Mouse (Mus musculus): Measurements from ENCODE around the gene Enpp1. TPM values are rescaled to one million over a fixed set of nuclear protein-coding genes. Genes with fewer than 3 reads are reported as not detected.

Enpp1 gene
- polyA plus RNA-seq, 1 experiment from 2014 or later, result 1.2 TPM

DNA sequence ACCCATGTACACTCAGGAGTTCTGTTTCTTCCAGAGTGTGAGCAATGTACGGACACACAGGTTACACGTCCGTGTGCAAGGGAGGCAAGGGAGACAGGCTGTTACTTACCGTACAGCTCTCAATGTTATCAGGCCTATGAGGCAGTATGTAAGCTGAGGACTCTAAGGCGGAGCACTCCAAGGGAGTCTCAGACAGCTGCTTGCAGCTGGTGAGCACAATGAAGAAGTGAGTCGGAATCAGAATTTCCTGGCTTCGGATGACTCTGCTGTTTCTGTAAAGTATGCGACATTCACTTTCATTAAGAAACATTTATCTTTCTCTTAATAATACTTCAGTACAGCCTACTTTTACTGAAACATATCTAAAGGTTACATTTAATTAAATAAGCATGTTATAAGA, 66.8 kb downstream of the Enpp1 start:
- Histone ChIP-seq H3K9me3 (ENCODE audit: control insufficient read depth, low read length) (no peaks in the 10 kb centered on the region), H3K4me1 (ENCODE audit: control insufficient read depth, insufficient read depth, low read length) (no peaks in the 10 kb centered on the region), H3K36me3 (ENCODE audit: control insufficient read depth, insufficient read depth, low read length) (no peaks in the 10 kb centered on the region), H3K27me3 (ENCODE audit: control insufficient read depth, insufficient read depth, low read length) (no peaks in the 10 kb centered on the region), H3K27ac (ENCODE audit: low read depth, low read length) (no peak overlapping the region), H3K9ac (ENCODE audit: low read length) (no peak overlapping the region), H3K4me2 (no peak overlapping the region), H3K4me3 (ENCODE audit: low read depth, low read length) (no peak overlapping the region)
- no peak for DNase-seq (ENCODE audit: low spot score, missing footprints)
- 94% methylated on average over 8 of the region's 8 CpGs for WGBS
- no peak for ATAC-seq (ENCODE audit: low FRiP score)

DNA sequence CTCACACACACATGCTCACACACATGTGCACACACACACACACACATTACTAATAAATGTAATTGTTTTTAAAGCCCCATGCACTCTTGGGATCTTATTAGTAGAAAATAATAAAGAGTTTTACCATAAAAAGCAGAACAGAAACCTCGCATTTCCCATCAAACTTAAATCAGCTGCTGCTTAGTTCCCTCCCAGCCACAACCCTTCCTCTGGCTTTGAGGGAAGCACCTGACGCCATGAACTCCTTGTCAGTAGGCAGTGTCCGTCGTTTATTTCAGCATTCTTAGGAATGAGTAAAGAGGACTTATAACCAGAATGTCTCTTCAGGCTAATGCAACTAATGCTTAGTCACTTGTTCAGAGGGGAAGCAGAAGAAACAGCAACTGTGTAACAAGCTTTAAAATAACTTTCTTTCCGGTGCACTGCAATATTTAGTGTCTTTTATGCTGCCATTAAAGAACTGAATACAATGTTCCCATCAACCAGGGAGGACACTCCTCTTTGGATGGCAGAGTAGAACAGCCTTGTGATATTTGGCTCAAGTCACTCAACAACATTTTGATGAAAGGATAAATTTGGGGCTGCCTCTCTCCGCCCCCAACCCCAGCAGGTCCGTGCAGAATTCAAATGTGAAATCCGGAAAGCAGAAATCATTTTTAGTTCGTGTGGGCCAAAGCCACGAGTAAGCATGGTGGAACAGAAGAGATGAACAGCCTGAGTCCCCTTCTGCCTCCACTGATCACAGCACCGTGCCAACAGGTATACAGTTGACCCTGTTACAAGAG, 69.0 kb downstream of the Enpp1 start:
- Histone ChIP-seq H3K27me3 (ENCODE audit: control insufficient read depth, insufficient read depth, low read length) (no peaks in the 10 kb centered on the region), H3K36me3 (ENCODE audit: control insufficient read depth, insufficient read depth, low read length) (no peaks in the 10 kb centered on the region), H3K4me3 (ENCODE audit: low read depth, low read length) (no peak overlapping the region), H3K27ac (ENCODE audit: low read depth, low read length) (no peak overlapping the region), H3K4me2 (no peak overlapping the region), H3K4me1 (ENCODE audit: control insufficient read depth, insufficient read depth, low read length) (no peaks in the 10 kb centered on the region; the same call in 1 of the 2 replicates), H3K9me3 (ENCODE audit: control insufficient read depth, low read length) (no peaks in the 10 kb centered on the region), H3K9ac (ENCODE audit: low read length) (no peak overlapping the region)
- peak; percentile 51 for DNase-seq (ENCODE audit: low spot score, missing footprints)
- ATAC-seq (ENCODE audit: low FRiP score), result no peak
- 89% methylated on average over 11 of the region's 11 CpGs for WGBS

DNA sequence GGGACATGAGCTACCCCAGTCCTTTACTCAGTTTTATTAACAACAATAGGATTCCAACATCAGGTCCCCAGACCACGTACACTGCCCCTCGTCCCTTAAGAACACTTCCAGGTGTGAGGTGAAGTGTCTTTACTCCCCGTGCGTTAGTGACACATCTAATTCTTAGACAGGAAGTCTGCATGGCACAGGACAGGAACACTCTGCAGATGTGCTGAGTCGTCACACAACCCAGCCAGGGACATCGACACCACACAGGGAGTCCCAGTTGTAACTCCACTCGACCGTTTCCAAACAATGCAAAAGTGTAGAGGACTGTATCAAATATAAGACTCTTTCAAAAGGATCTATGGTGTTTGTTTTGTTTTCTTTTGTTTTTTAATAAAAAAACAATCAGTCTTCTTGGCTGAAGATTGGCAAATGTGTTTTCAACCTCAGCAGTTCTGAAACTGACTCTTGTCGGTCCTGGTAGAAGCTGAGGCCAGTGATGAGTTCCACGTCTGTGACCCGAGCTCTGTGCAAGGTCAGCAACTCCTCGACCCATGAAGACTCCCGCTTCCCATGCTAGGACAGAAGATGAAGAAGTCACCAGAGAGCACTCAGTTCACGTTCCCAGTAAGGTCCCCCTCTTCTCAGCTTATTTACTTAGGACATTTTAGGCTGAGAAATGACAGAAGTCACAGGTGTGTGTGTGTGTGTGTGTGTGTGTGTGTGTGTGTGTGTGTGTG, 70.4 kb downstream of the Enpp1 start:
- Histone ChIP-seq H3K9ac (ENCODE audit: low read length) (no peak overlapping the region), H3K9me3 (ENCODE audit: control insufficient read depth, low read length) (no peaks in the 10 kb centered on the region), H3K36me3 (ENCODE audit: control insufficient read depth, insufficient read depth, low read length) (no peaks in the 10 kb centered on the region), H3K27ac (ENCODE audit: low read depth, low read length) (no peak overlapping the region), H3K4me3 (ENCODE audit: low read depth, low read length) (no peak overlapping the region), H3K27me3 (ENCODE audit: control insufficient read depth, insufficient read depth, low read length) (no peaks in the 10 kb centered on the region), H3K4me1 (ENCODE audit: control insufficient read depth, insufficient read depth, low read length) (no peaks in the 10 kb centered on the region; the same call in 1 of the 2 replicates), H3K4me2 (no peak overlapping the region)
- 73% methylated on average over 14 of the region's 14 CpGs for WGBS
- peak; percentile 47 for DNase-seq (ENCODE audit: low spot score, missing footprints)
- no peak for ATAC-seq (ENCODE audit: low FRiP score)

DNA sequence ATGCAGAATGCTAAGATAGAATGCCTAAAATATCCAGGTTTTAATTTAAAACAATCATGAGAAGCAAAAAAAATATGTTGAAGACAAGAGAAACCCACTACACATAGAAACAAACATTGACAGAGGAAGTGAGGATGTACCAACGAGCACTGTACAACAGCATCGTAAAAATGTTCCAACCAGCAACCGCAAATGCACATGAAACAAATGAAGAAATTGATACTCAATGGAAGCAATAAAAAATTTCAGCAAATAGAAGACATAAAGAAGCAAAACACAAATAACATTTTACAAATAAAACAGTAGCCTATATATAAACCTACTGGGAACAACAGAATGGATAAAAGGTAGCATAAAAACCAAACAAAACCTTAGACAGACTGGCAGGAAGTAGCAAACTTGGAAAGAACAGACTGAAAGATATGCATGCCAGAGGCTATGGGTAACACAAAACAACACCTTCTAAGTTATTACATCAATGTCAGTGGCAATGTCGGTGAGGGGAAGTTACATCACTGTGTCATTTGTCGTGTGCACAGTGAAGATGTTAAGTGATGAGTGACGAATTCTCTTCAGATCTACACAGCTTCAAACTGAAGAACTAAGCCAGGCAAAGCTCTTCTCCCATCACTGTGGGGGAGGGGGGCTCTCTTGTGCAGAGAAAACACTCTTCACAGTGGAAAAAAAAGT, 71.6 kb downstream of the Enpp1 start:
- DNase-seq (ENCODE audit: low spot score, missing footprints) (peak; percentile 26), ATAC-seq (ENCODE audit: low FRiP score) (no peak)
- no peaks in the 10 kb centered on the region for H3K27me3 ChIP-seq (ENCODE audit: control insufficient read depth, insufficient read depth, low read length)
- H3K4me3 ChIP-seq (ENCODE audit: low read depth, low read length), result no peak overlapping the region
- no peak overlapping the region for H3K9ac ChIP-seq (ENCODE audit: low read length)
- no peaks in the 10 kb centered on the region for H3K9me3 ChIP-seq (ENCODE audit: control insufficient read depth, low read length)
- H3K36me3 ChIP-seq (ENCODE audit: control insufficient read depth, insufficient read depth, low read length), result no peaks in the 10 kb centered on the region
- WGBS, result 88% methylated on average over 6 of the region's 6 CpGs
- H3K27ac ChIP-seq (ENCODE audit: low read depth, low read length), result no peak overlapping the region
- H3K4me2 ChIP-seq, result no peak overlapping the region
- H3K4me1 ChIP-seq (ENCODE audit: control insufficient read depth, insufficient read depth, low read length), result no peaks in the 10 kb centered on the region; the same call in 1 of the 2 replicates

DNA sequence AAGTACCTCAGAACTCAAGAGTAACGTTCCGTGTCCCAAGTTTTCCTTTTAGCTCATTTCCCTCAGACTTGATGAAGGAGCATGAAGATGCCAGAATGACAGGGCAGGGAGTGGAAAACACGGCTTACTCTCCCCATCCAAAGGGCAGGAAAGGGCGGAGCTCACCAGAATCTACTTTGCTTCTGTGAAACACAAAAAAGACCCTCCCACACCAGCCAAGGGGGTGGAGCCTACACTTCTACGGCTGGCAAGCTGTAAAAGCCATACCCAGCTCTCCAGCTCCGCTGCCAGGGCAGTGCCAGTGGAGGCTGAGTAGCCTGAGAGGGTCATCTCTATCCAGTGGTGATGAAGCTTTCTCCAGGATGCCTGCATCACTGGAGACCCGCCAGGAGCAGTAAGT, 72.4 kb downstream of the Enpp1 start:
- no peak overlapping the region for H3K9ac ChIP-seq (ENCODE audit: low read length)
- no peaks in the 10 kb centered on the region for H3K36me3 ChIP-seq (ENCODE audit: control insufficient read depth, insufficient read depth, low read length)
- DNase-seq (ENCODE audit: low spot score, missing footprints), result peak; percentile 31
- WGBS, result 69% methylated on average over 7 of the region's 7 CpGs
- no peak overlapping the region for H3K4me2 ChIP-seq
- H3K4me1 ChIP-seq (ENCODE audit: control insufficient read depth, insufficient read depth, low read length), result no peaks in the 10 kb centered on the region; the same call in 1 of the 2 replicates
- H3K4me3 ChIP-seq (ENCODE audit: low read depth, low read length), result no peak overlapping the region
- H3K9me3 ChIP-seq (ENCODE audit: control insufficient read depth, low read length), result no peaks in the 10 kb centered on the region
- no peak for ATAC-seq (ENCODE audit: low FRiP score)
- H3K27ac ChIP-seq (ENCODE audit: low read depth, low read length), result no peak overlapping the region
- no peaks in the 10 kb centered on the region for H3K27me3 ChIP-seq (ENCODE audit: control insufficient read depth, insufficient read depth, low read length)

DNA sequence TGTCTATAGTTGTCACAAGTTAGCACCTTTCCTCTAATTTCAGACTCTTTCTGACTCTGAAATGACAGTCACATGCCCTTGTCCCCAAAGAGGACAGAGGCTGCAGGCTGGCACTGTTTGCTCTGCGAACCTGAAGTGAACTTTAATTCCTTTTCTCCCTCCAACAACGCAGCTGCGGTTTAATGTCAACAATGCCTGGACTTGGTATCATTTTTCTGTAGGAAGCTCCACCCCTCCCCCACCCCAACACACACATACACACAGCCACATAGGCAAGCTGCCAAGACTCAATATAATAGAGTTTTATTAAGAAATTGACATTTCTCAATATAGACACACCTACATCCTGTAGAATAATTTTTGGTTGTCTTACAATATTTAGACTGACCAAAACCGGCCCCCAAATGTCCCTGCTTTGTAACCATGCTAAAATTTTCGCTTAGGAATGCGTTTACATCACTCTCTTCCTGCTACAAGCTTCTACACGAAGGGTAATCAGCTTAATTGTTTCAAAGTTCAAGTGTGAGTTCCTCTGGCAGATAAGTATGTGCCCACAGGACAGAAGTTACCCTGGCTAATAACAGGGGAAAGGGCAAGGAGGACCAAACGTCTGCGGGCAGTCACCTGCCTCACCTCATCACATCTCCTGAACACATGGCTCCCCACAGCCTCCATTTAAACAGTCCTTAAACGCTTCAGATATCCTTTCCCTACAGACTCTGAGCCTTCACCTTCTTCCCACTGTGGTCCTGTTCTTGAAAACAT, 73.5 kb downstream of the Enpp1 start:
- H3K4me1 ChIP-seq (ENCODE audit: control insufficient read depth, insufficient read depth, low read length), result no peaks in the 10 kb centered on the region; the same call in 1 of the 2 replicates
- DNase-seq (ENCODE audit: low spot score, missing footprints) (peak; percentile 66), ATAC-seq (ENCODE audit: low FRiP score) (no peak)
- H3K4me3 ChIP-seq (ENCODE audit: low read depth, low read length), result no peak overlapping the region
- H3K36me3 ChIP-seq (ENCODE audit: control insufficient read depth, insufficient read depth, low read length), result no peaks in the 10 kb centered on the region
- no peak overlapping the region for H3K27ac ChIP-seq (ENCODE audit: low read depth, low read length)
- no peaks in the 10 kb centered on the region for H3K9me3 ChIP-seq (ENCODE audit: control insufficient read depth, low read length)
- H3K4me2 ChIP-seq, result no peak overlapping the region
- 72% methylated on average over 10 of the region's 10 CpGs for WGBS
- no peak overlapping the region for H3K9ac ChIP-seq (ENCODE audit: low read length)
- no peaks in the 10 kb centered on the region for H3K27me3 ChIP-seq (ENCODE audit: control insufficient read depth, insufficient read depth, low read length)

DNA sequence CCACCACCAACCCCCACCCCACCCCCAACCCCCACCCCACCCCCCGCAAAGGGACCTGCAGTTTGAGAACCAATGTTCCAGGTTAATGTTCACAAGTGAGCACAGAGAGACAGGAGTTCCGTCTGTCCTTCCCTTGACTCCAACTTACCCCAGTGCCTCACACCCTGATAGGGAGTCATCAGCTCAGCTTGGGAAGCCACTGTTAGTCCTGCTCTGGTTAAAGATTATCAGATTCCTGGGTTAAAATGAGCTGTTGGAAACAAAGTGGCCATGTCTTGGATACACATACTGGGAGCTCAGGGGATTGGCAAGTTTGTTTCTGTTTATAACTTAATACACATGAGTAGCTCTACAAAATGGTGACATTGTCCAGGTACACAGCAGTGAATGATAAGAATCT, 75.0 kb downstream of the Enpp1 start:
- no peak overlapping the region for H3K4me2 ChIP-seq
- no peaks in the 10 kb centered on the region; the same call in 1 of the 2 replicates for H3K4me1 ChIP-seq (ENCODE audit: control insufficient read depth, insufficient read depth, low read length)
- no peaks in the 10 kb centered on the region for H3K36me3 ChIP-seq (ENCODE audit: control insufficient read depth, insufficient read depth, low read length)
- peak; percentile 77 for DNase-seq (ENCODE audit: low spot score, missing footprints)
- no peaks in the 10 kb centered on the region for H3K27me3 ChIP-seq (ENCODE audit: control insufficient read depth, insufficient read depth, low read length)
- no peaks in the 10 kb centered on the region for H3K9me3 ChIP-seq (ENCODE audit: control insufficient read depth, low read length)
- no peak overlapping the region for H3K4me3 ChIP-seq (ENCODE audit: low read depth, low read length)
- ATAC-seq (ENCODE audit: low FRiP score), result no peak
- no peak overlapping the region for H3K27ac ChIP-seq (ENCODE audit: low read depth, low read length)
- no peak overlapping the region for H3K9ac ChIP-seq (ENCODE audit: low read length)
- 96% methylated on average over 2 of the region's 2 CpGs for WGBS

DNA sequence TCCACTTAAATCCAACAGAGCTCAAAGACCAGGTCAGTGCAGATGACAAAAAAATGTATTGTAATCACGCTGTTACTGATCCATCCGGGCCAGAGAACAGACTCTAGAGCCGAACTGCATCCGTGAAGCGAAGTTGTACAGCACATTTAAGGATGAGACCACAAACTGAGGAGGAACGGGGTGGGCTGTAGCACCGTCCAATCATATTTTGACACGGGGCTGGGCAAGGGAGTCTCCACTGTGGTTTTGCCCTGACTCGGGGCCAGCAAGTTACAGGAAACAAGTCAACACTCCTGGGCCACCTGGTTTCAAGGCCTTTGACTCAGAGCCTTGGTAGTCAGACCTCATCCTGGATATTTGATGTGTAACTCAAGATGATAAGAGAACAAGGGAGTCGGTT, 76.1 kb downstream of the Enpp1 start:
- 94% methylated on average over 10 of the region's 10 CpGs for WGBS
- Histone ChIP-seq H3K4me3 (ENCODE audit: low read depth, low read length) (no peak overlapping the region), H3K4me2 (no peak overlapping the region), H3K27ac (ENCODE audit: low read depth, low read length) (no peak overlapping the region), H3K9me3 (ENCODE audit: control insufficient read depth, low read length) (no peaks in the 10 kb centered on the region), H3K9ac (ENCODE audit: low read length) (no peak overlapping the region), H3K36me3 (ENCODE audit: control insufficient read depth, insufficient read depth, low read length) (no peaks in the 10 kb centered on the region), H3K27me3 (ENCODE audit: control insufficient read depth, insufficient read depth, low read length) (no peaks in the 10 kb centered on the region), H3K4me1 (ENCODE audit: control insufficient read depth, insufficient read depth, low read length) (no peaks in the 10 kb centered on the region; the same call in 1 of the 2 replicates)
- ATAC-seq (ENCODE audit: low FRiP score), result no peak
- DNase-seq (ENCODE audit: low spot score, missing footprints), result peak; percentile 35

Measured in midbrain, embryonic 11.5 days (tissue).